Mouse (Mus musculus): ENCODE measurements around the gene Pde2a. TPM values are rescaled to one million over a fixed set of nuclear protein-coding genes. Genes with fewer than 3 reads are reported as not detected.

The Pde2a gene
- total and polyA plus RNA-seq, 3 experiments = 41.6 to 57.1 (median 56.0) TPM

- DNase-seq = peak; percentile 14 to 24
- H3K4me1 ChIP-seq (ENCODE audit: control insufficient read depth, insufficient read depth, low read length) = 0 out of 2 replicates have a peak, but pooled peaks cover 1% of the 10 kb centered on the region
- no peak overlapping the region for H3K4me3 ChIP-seq
- no peak overlapping the region for H3K9ac ChIP-seq (ENCODE audit: low read depth, low read length)
- H3K27me3 ChIP-seq (ENCODE audit: control insufficient read depth, insufficient read depth, low read length) = no peaks in the 10 kb centered on the region
- intact Hi-C loops (cut with DNase I) = no loop called here
- no peaks in the 10 kb centered on the region for H3K79me2 ChIP-seq (replicated peaks; ENCODE audit: control insufficient read depth, insufficient read depth, low read length)
- H3K36me3 ChIP-seq (ENCODE audit: control insufficient read depth, insufficient read depth, low read length) = no peaks in the 10 kb centered on the region
- WGBS = 33% methylated on average over 14 of the region's 14 CpGs
- TF ChIP-seq EP300 (IDR thresholded peaks at IDR 0.05; ENCODE audit: insufficient read depth, low read depth, low read length) = no peak
- peak; percentile 81 for TF ChIP-seq CTCF (IDR thresholded peaks at IDR 0.05)
- no peak for TF ChIP-seq POLR2A (IDR thresholded peaks at IDR 0.05; ENCODE audit: insufficient read depth, low read depth, low read length)
- no peak overlapping the region for H3K27ac ChIP-seq
These were observed 116.8 kb downstream of the Pde2a start for GRCm38 (mm10) chr7:101538141-101538933.

- Histone ChIP-seq H3K79me2 (replicated peaks; ENCODE audit: control insufficient read depth, insufficient read depth, low read length) (no peaks in the 10 kb centered on the region), H3K27ac (no peak overlapping the region), H3K27me3 (ENCODE audit: control insufficient read depth, insufficient read depth, low read length) (no peaks in the 10 kb centered on the region), H3K36me3 (ENCODE audit: control insufficient read depth, insufficient read depth, low read length) (no peaks in the 10 kb centered on the region), H3K4me1 (ENCODE audit: control insufficient read depth, insufficient read depth, low read length) (0 out of 2 replicates have a peak, but pooled peaks cover 1% of the 10 kb centered on the region), H3K4me3 (no peak overlapping the region), H3K9ac (ENCODE audit: low read depth, low read length) (no peak overlapping the region)
- no peak for TF ChIP-seq EP300 (IDR thresholded peaks at IDR 0.05; ENCODE audit: insufficient read depth, low read depth, low read length)
- TF ChIP-seq CTCF (IDR thresholded peaks at IDR 0.05) = no peak
- no peak for TF ChIP-seq POLR2A (IDR thresholded peaks at IDR 0.05; ENCODE audit: insufficient read depth, low read depth, low read length)
- intact Hi-C loops (cut with DNase I) = loop anchor here (5.0 to 10.0 kb wide), 2 partner anchors 85 to 112 kb away; no protein-coding TSS in a partner anchor
- WGBS = 34% methylated on average over 9 of the region's 9 CpGs
- DNase-seq = no peak
These were observed 118.3 kb downstream of the Pde2a start for GRCm38 (mm10) chr7:101539774-101540173.

- Histone ChIP-seq H3K4me3 (no peak overlapping the region), H3K27ac (no peak overlapping the region), H3K9ac (ENCODE audit: low read depth, low read length) (no peak overlapping the region), H3K79me2 (replicated peaks; ENCODE audit: control insufficient read depth, insufficient read depth, low read length) (no peaks in the 10 kb centered on the region), H3K27me3 (ENCODE audit: control insufficient read depth, insufficient read depth, low read length) (no peaks in the 10 kb centered on the region), H3K36me3 (ENCODE audit: control insufficient read depth, insufficient read depth, low read length) (no peaks in the 10 kb centered on the region), H3K4me1 (ENCODE audit: control insufficient read depth, insufficient read depth, low read length) (0 out of 2 replicates have a peak, but pooled peaks cover 1% of the 10 kb centered on the region)
- TF ChIP-seq POLR2A (IDR thresholded peaks at IDR 0.05; ENCODE audit: insufficient read depth, low read depth, low read length) (no peak), CTCF (IDR thresholded peaks at IDR 0.05) (no peak), EP300 (IDR thresholded peaks at IDR 0.05; ENCODE audit: insufficient read depth, low read depth, low read length) (no peak)
- 32% methylated on average over 5 of the region's 5 CpGs for WGBS
- DNase-seq = no peak
- intact Hi-C loops (cut with DNase I) = loop anchor here (1.0 to 10.0 kb wide), 4 partner anchors 84 to 128 kb away; no protein-coding TSS in a partner anchor
These were observed 119.2 kb downstream of the Pde2a start for GRCm38 (mm10) chr7:101540684-101541083.

GRCm38 (mm10) chr7:101541132-101541531 is 119.6 kb downstream of the Pde2a start:
- TF ChIP-seq POLR2A (IDR thresholded peaks at IDR 0.05; ENCODE audit: insufficient read depth, low read depth, low read length) (no peak), CTCF (IDR thresholded peaks at IDR 0.05) (peak; percentile 84), EP300 (IDR thresholded peaks at IDR 0.05; ENCODE audit: insufficient read depth, low read depth, low read length) (0 out of 2 replicates have a peak, but pooled peaks have one; percentile 32)
- no peaks in the 10 kb centered on the region for H3K79me2 ChIP-seq (replicated peaks; ENCODE audit: control insufficient read depth, insufficient read depth, low read length)
- DNase-seq = peak; percentile 62 to 71
- H3K4me3 ChIP-seq = no peak overlapping the region
- H3K27ac ChIP-seq = no peak overlapping the region
- 0 out of 2 replicates have a peak, but pooled peaks cover 1% of the 10 kb centered on the region for H3K4me1 ChIP-seq (ENCODE audit: control insufficient read depth, insufficient read depth, low read length)
- no peak overlapping the region for H3K9ac ChIP-seq (ENCODE audit: low read depth, low read length)
- WGBS = 2% methylated on average over 11 of the region's 11 CpGs
- intact Hi-C loops (cut with DNase I) = loop anchor here (1.0 to 10.0 kb wide), 4 partner anchors 84 to 129 kb away; no protein-coding TSS in a partner anchor
- no peaks in the 10 kb centered on the region for H3K36me3 ChIP-seq (ENCODE audit: control insufficient read depth, insufficient read depth, low read length)
- no peaks in the 10 kb centered on the region for H3K27me3 ChIP-seq (ENCODE audit: control insufficient read depth, insufficient read depth, low read length)

DNA sequence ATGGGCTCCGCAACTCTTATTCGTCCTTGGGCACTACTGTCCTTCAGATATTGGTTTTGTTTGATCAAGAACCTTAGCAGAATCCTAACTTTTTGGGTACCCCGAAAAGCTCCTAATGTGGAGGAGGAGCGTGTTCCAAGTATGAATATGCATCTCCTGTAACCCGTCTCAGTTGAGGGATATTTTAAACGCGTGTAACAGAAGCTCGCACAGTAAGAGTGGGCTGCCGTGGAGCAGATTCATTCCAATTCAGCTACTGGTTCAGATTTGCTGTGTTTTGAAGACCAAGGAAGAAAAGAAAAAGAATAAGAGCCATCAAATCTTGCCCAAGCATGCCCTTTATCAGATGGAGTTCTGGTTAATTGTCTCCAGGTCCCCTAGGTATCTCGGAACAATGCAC is 120.2 kb downstream of the Pde2a start:
- no peaks in the 10 kb centered on the region for H3K79me2 ChIP-seq (replicated peaks; ENCODE audit: control insufficient read depth, insufficient read depth, low read length)
- TF ChIP-seq CTCF (IDR thresholded peaks at IDR 0.05) (no peak), POLR2A (IDR thresholded peaks at IDR 0.05; ENCODE audit: insufficient read depth, low read depth, low read length) (no peak), EP300 (IDR thresholded peaks at IDR 0.05; ENCODE audit: insufficient read depth, low read depth, low read length) (no peak)
- WGBS = 83% methylated on average over 10 of the region's 10 CpGs
- H3K36me3 ChIP-seq (ENCODE audit: control insufficient read depth, insufficient read depth, low read length) = no peaks in the 10 kb centered on the region
- DNase-seq = no peak
- H3K27ac ChIP-seq = no peak overlapping the region
- H3K4me3 ChIP-seq = no peak overlapping the region
- intact Hi-C loops (cut with DNase I) = loop anchor here (1.0 to 10.0 kb wide), 4 partner anchors 83 to 129 kb away; no protein-coding TSS in a partner anchor
- H3K4me1 ChIP-seq (ENCODE audit: control insufficient read depth, insufficient read depth, low read length) = 0 out of 2 replicates have a peak, but pooled peaks cover 1% of the 10 kb centered on the region
- H3K27me3 ChIP-seq (ENCODE audit: control insufficient read depth, insufficient read depth, low read length) = no peaks in the 10 kb centered on the region
- H3K9ac ChIP-seq (ENCODE audit: low read depth, low read length) = no peak overlapping the region

DNA sequence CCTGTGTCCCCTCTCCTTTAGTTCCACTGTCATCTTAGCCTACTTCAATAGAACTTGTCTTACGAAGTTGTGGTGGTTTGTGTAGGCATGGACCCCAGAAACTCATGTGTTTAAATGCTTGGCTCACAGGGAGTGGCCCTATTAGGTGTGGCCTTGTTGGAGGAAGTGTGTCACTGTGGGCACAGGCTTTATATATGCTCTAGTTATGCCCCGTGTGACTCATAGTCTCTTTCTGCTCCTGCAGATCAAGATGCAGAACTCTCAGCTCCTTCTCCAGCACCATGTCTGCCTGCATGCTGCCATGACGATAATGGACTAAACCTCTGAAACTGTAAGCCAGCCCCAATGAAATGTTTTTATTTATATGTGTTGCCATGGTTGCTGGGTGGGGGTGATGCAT is 126.2 kb downstream of the Pde2a start:
- no peak for DNase-seq
- no peaks in the 10 kb centered on the region for H3K36me3 ChIP-seq (ENCODE audit: control insufficient read depth, insufficient read depth, low read length)
- intact Hi-C loops (cut with DNase I) = loop anchor here (10.0 kb wide), 1 partner anchor 77 kb away; no protein-coding TSS in a partner anchor
- WGBS = 62% methylated on average over 3 of the region's 3 CpGs
- no peaks in the 10 kb centered on the region for H3K79me2 ChIP-seq (replicated peaks; ENCODE audit: control insufficient read depth, insufficient read depth, low read length)
- no peak overlapping the region for H3K9ac ChIP-seq (ENCODE audit: low read depth, low read length)
- no peaks in the 10 kb centered on the region for H3K27me3 ChIP-seq (ENCODE audit: control insufficient read depth, insufficient read depth, low read length)
- TF ChIP-seq EP300 (IDR thresholded peaks at IDR 0.05; ENCODE audit: insufficient read depth, low read depth, low read length) (no peak), POLR2A (IDR thresholded peaks at IDR 0.05; ENCODE audit: insufficient read depth, low read depth, low read length) (no peak), CTCF (IDR thresholded peaks at IDR 0.05) (no peak)
- H3K27ac ChIP-seq = no peak overlapping the region
- no peak overlapping the region for H3K4me3 ChIP-seq
- H3K4me1 ChIP-seq (ENCODE audit: control insufficient read depth, insufficient read depth, low read length) = no peaks in the 10 kb centered on the region
